ENCODE assay signal across 8 mouse cellular contexts in genomic region chr3:141818615-141819312, GRCm38 (mm10).
DNase-seq lines count a peak whose midpoint lies in the region; ATAC-seq lines count a peak whose summit lies in the region.
"Had no signal": no experiment of that assay in that cellular context is flagged by ENCODE, and none has a peak within 500 bp of the region (broad histone marks: within the 10 kb centered on the region; RNA-seq: fewer than 3 reads in every experiment).

No protein-coding gene starts in this region.

- no peak overlapping the region for H3K4me3 ChIP-seq in neural tube, embryonic 11.5 days (ENCODE audit: low read depth, low read length)
- no peak overlapping the region for H3K4me3 ChIP-seq in forebrain, embryonic 15.5 days
- H3K4me3 ChIP-seq in midbrain, embryonic 10.5 days = peak overlapping the region; percentile 39

- H3K27ac ChIP-seq in neural tube, embryonic 11.5 days (ENCODE audit: low read depth, low read length) = peak overlapping the region; percentile 80
- H3K27ac ChIP-seq in forebrain, embryonic 15.5 days (replicated peaks) = no peak overlapping the region
- peak overlapping the region; percentile 85 for H3K27ac ChIP-seq in midbrain, embryonic 10.5 days (replicated peaks)

- no peaks in the 10 kb centered on the region for H3K9me3 ChIP-seq in neural tube, embryonic 11.5 days (ENCODE audit: control insufficient read depth, low read length)
- no peaks in the 10 kb centered on the region for H3K9me3 ChIP-seq in forebrain, embryonic 15.5 days
- H3K9me3 ChIP-seq in midbrain, embryonic 10.5 days (replicated peaks) = no peaks in the 10 kb centered on the region

- H3K27me3 ChIP-seq in neural tube, embryonic 11.5 days (ENCODE audit: control insufficient read depth, insufficient read depth, low read length) = no peaks in the 10 kb centered on the region
- no peaks in the 10 kb centered on the region; the same call in 1 of the 2 replicates for H3K27me3 ChIP-seq in forebrain, embryonic 15.5 days
- peaks cover 5% of the 10 kb centered on the region; the same call in 1 of the 2 replicates for H3K27me3 ChIP-seq in midbrain, embryonic 10.5 days (ENCODE audit: low read depth, poor library complexity, severe bottlenecking)

- H3K4me1 ChIP-seq in neural tube, embryonic 11.5 days (ENCODE audit: control insufficient read depth, insufficient read depth, low read length) = peaks cover 12% of the 10 kb centered on the region; the same call in 1 of the 2 replicates
- peaks cover 22% of the 10 kb centered on the region for H3K4me1 ChIP-seq in forebrain, embryonic 15.5 days
- H3K4me1 ChIP-seq in midbrain, embryonic 10.5 days = peaks cover 41% of the 10 kb centered on the region

- no peaks in the 10 kb centered on the region for H3K36me3 ChIP-seq in neural tube, embryonic 11.5 days (ENCODE audit: control insufficient read depth, insufficient read depth, low read length)
- H3K36me3 ChIP-seq in forebrain, embryonic 15.5 days = no peaks in the 10 kb centered on the region
- no peaks in the 10 kb centered on the region for H3K36me3 ChIP-seq in midbrain, embryonic 10.5 days

- 20% methylated on average over 3 of the region's 3 CpGs for WGBS in neural tube, embryonic 11.5 days
- WGBS in forebrain, embryonic 15.5 days = 12% methylated on average over 3 of the region's 3 CpGs
- WGBS in midbrain, embryonic 10.5 days = 21% methylated on average over 3 of the region's 3 CpGs

- peak overlapping the region; percentile 37 for H3K4me2 ChIP-seq in neural tube, embryonic 11.5 days (ENCODE audit: low read depth)
- peak overlapping the region; percentile 34; the same call in 1 of the 2 replicates for H3K4me2 ChIP-seq in forebrain, embryonic 15.5 days (replicated peaks)

- ATAC-seq in neural tube, embryonic 11.5 days (ENCODE audit: insufficient read depth, low FRiP score, low TSS enrichment) = peak; percentile 84
- peak; percentile 44 for ATAC-seq in forebrain, embryonic 15.5 days (replicated peaks)

- no peak for DNase-seq in neural tube, embryonic 11.5 days (ENCODE audit: low spot score)
- DNase-seq in neural tube, embryonic 10.5 days (ENCODE audit: extremely low spot score, low spot score) = no peak
- DNase-seq in midbrain, embryonic 10.5 days (ENCODE audit: low spot score) = no peak
- peak; percentile 42 for DNase-seq in telencephalon, adult 2 months (ENCODE audit: low read depth, low spot score)
- no peak for DNase-seq in spleen, postnatal 4 days (ENCODE audit: low spot score in 2 of 2)
- no peak for DNase-seq in adrenal gland, adult 18-20 months (ENCODE audit: low spot score in 2 of 2)
- DNase-seq: cerebellum, adult 8-10 months had no signal

- no peak overlapping the region; the same call in 1 of the 2 replicates for H3K9ac ChIP-seq in neural tube, embryonic 11.5 days (ENCODE audit: low read length)
- H3K9ac ChIP-seq in forebrain, embryonic 15.5 days (replicated peaks) = no peak overlapping the region
